Mouse (Mus musculus) lung, postnatal 25 days (tissue): ENCODE measurements around the gene Plxnb2.

ENCODE experiments used
- DNase-seq: peaks from one replicate; pipeline ENCODE4 v3.0.0; 2022; ENCODE audit warnings: low spot score

The Plxnb2 gene

GRCm38 (mm10) chr15:89180571-89181229 lies at the start of gene Plxnb2:
Gene Plxnb2 (minus strand): TSS chr15:89180788.
- peak; percentile 79 for DNase-seq

GRCm38 (mm10) chr15:89215611-89216233 lies 35.1 kb upstream of the Plxnb2 start:
- no peak for DNase-seq

GRCm38 (mm10) chr15:89214953-89215352 lies 34.4 kb upstream of the Plxnb2 start:
- no peak for DNase-seq

GRCm38 (mm10) chr15:89213517-89213916 lies 32.9 kb upstream of the Plxnb2 start:
- DNase-seq = no peak

GRCm38 (mm10) chr15:89212495-89212894 lies 31.9 kb upstream of the Plxnb2 start:
- no peak for DNase-seq

GRCm38 (mm10) chr15:89211716-89212461 lies 31.3 kb upstream of the Plxnb2 start:
- DNase-seq = peak; percentile 8

- DNase-seq = peak; percentile 64
Measured at GRCm38 (mm10) chr15:89210915-89211715, 30.5 kb upstream of the Plxnb2 start, which contains the start of gene Ppp6r2. Gene Ppp6r2 (plus strand): TSS chr15:89211553.

- peak; percentile 92 for DNase-seq
Measured at GRCm38 (mm10) chr15:89209886-89210761, 29.5 kb upstream of the Plxnb2 start.

- DNase-seq = no peak
Measured at GRCm38 (mm10) chr15:89207457-89207856, 26.9 kb upstream of the Plxnb2 start.

GRCm38 (mm10) chr15:89197056-89197455 lies 16.5 kb upstream of the Plxnb2 start:
- no peak for DNase-seq

GRCm38 (mm10) chr15:89196313-89196706 lies 15.7 kb upstream of the Plxnb2 start, which contains the start of gene Dennd6b:
Gene Dennd6b (minus strand): TSS chr15:89196496.
- peak; percentile 99 for DNase-seq

- peak; percentile 94 for DNase-seq
Measured at GRCm38 (mm10) chr15:89195690-89196312, 15.2 kb upstream of the Plxnb2 start.

GRCm38 (mm10) chr15:89195261-89195681 lies 14.7 kb upstream of the Plxnb2 start:
- no peak for DNase-seq

GRCm38 (mm10) chr15:89184937-89185227 lies 4.3 kb upstream of the Plxnb2 start:
- DNase-seq = no peak

- no peak for DNase-seq
Measured at GRCm38 (mm10) chr15:89184141-89184936, 3.8 kb upstream of the Plxnb2 start.

GRCm38 (mm10) chr15:89182842-89183241 lies 2.3 kb upstream of the Plxnb2 start:
- DNase-seq = no peak

GRCm38 (mm10) chr15:89182328-89182741 lies 1.7 kb upstream of the Plxnb2 start:
- no peak for DNase-seq

- no peak for DNase-seq
Measured at GRCm38 (mm10) chr15:89181561-89182270, 1.1 kb upstream of the Plxnb2 start.

GRCm38 (mm10) chr15:89180081-89180541 lies 477 bp downstream of the Plxnb2 start:
- no peak for DNase-seq
